Mouse (Mus musculus): ENCODE data around the gene Meis1.

The Meis1 gene

GRCm38 (mm10) chr11:19023356-19023755 is 4.6 kb upstream of the Meis1 start:
- H3K27me3 ChIP-seq (ENCODE audit: insufficient read depth, low read length) = peaks cover 74% of the 10 kb centered on the region
- no peaks in the 10 kb centered on the region for H3K36me3 ChIP-seq (ENCODE audit: insufficient read depth, low read length)
- no peaks in the 10 kb centered on the region for H3K9me3 ChIP-seq (ENCODE audit: low read length)
- no peak overlapping the region for H3K4me3 ChIP-seq (replicated peaks; ENCODE audit: low read length)
- H3K4me1 ChIP-seq (replicated peaks; ENCODE audit: low read depth, low read length) = peaks cover 43% of the 10 kb centered on the region
- TF ChIP-seq CTCF (conservative IDR thresholded peaks at IDR 0.05; ENCODE audit: low read length) (no peak), POU5F1 (IDR thresholded peaks at IDR 0.05; ENCODE audit: borderline replicate concordance, low read length) (no peak), NANOG (IDR thresholded peaks at IDR 0.05; ENCODE audit: borderline replicate concordance, low read length) (no peak)

DNA sequence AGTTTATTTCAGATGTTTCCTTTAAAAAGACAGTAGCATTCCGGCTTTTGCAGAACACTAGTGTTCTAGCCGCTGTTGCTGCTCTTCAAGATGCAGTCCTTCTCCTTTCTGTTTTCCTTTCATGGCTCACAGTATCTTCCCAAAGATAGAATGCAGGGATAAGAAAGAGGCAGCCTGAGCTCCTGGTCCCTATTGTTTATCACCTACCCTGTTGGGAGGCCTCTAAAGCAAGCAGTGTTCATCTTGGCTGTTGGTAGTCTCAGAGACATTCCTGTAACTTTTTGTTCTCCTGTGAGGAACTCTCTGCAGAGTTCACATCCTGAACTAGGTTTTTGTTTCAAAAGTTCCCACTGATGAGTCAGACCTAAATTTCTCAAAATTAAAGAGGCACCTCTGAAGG is 3.8 kb upstream of the Meis1 start:
- Histone ChIP-seq H3K4me1 (replicated peaks; ENCODE audit: low read depth, low read length) (peaks cover 45% of the 10 kb centered on the region), H3K4me3 (replicated peaks; ENCODE audit: low read length) (no peak overlapping the region), H3K27me3 (ENCODE audit: insufficient read depth, low read length) (peaks cover 75% of the 10 kb centered on the region), H3K9me3 (ENCODE audit: low read length) (no peaks in the 10 kb centered on the region), H3K36me3 (ENCODE audit: insufficient read depth, low read length) (no peaks in the 10 kb centered on the region)
- TF ChIP-seq NANOG (IDR thresholded peaks at IDR 0.05; ENCODE audit: borderline replicate concordance, low read length) (no peak), POU5F1 (IDR thresholded peaks at IDR 0.05; ENCODE audit: borderline replicate concordance, low read length) (no peak), CTCF (conservative IDR thresholded peaks at IDR 0.05; ENCODE audit: low read length) (no peak)

DNA sequence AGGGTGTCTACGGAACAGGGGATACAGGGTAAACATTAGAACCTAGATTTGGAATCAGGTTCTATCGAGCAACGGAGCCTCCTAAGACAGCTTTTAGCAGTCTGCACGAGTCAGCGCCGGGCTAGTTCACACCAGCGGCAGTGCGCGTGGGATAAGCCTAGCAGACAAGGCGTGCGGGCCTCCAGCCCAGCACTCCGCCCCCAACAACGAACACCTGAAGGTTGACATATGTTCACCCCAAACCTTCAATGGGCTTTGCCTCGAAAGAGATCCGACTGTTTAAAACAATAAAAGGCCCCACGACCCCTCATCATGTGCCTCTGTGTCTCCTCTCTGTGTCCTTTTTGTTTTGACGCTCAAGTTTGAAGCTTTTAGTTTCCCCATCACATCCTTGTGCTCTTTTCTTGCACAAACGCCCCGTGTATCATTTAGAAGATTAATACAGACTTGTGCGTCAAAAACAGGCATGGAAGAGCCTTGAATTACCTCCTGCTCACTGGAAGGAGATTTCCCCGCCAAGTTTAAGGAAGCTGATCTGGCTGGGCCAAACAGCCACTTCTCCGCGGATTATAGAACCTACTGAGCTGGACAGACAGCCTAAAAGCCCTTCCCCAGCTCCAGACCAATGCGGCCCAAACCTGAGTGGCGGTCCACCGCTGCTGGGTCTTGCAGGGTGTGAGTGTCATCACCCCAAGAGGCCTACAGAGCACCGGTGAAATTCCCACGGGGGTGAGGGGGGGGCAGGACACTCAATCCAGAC is 2.3 kb upstream of the Meis1 start:
- TF ChIP-seq POU5F1 (IDR thresholded peaks at IDR 0.05; ENCODE audit: borderline replicate concordance, low read length) (no peak), CTCF (conservative IDR thresholded peaks at IDR 0.05; ENCODE audit: low read length) (no peak), NANOG (IDR thresholded peaks at IDR 0.05; ENCODE audit: borderline replicate concordance, low read length) (no peak)
- Histone ChIP-seq H3K9me3 (ENCODE audit: low read length) (no peaks in the 10 kb centered on the region), H3K4me1 (replicated peaks; ENCODE audit: low read depth, low read length) (peaks cover 37% of the 10 kb centered on the region), H3K4me3 (replicated peaks; ENCODE audit: low read length) (peak overlapping the region; percentile 75), H3K27me3 (ENCODE audit: insufficient read depth, low read length) (peaks cover 75% of the 10 kb centered on the region), H3K36me3 (ENCODE audit: insufficient read depth, low read length) (no peaks in the 10 kb centered on the region)

GRCm38 (mm10) chr11:19020371-19020824 is 1.6 kb upstream of the Meis1 start:
- H3K36me3 ChIP-seq (ENCODE audit: insufficient read depth, low read length) = no peaks in the 10 kb centered on the region
- H3K4me3 ChIP-seq (replicated peaks; ENCODE audit: low read length) = peak overlapping the region; percentile 75
- peaks cover 75% of the 10 kb centered on the region for H3K27me3 ChIP-seq (ENCODE audit: insufficient read depth, low read length)
- H3K9me3 ChIP-seq (ENCODE audit: low read length) = no peaks in the 10 kb centered on the region
- peaks cover 41% of the 10 kb centered on the region for H3K4me1 ChIP-seq (replicated peaks; ENCODE audit: low read depth, low read length)
- TF ChIP-seq POU5F1 (IDR thresholded peaks at IDR 0.05; ENCODE audit: borderline replicate concordance, low read length) = no peak
- no peak for TF ChIP-seq CTCF (conservative IDR thresholded peaks at IDR 0.05; ENCODE audit: low read length)
- TF ChIP-seq NANOG (IDR thresholded peaks at IDR 0.05; ENCODE audit: borderline replicate concordance, low read length) = no peak

DNA sequence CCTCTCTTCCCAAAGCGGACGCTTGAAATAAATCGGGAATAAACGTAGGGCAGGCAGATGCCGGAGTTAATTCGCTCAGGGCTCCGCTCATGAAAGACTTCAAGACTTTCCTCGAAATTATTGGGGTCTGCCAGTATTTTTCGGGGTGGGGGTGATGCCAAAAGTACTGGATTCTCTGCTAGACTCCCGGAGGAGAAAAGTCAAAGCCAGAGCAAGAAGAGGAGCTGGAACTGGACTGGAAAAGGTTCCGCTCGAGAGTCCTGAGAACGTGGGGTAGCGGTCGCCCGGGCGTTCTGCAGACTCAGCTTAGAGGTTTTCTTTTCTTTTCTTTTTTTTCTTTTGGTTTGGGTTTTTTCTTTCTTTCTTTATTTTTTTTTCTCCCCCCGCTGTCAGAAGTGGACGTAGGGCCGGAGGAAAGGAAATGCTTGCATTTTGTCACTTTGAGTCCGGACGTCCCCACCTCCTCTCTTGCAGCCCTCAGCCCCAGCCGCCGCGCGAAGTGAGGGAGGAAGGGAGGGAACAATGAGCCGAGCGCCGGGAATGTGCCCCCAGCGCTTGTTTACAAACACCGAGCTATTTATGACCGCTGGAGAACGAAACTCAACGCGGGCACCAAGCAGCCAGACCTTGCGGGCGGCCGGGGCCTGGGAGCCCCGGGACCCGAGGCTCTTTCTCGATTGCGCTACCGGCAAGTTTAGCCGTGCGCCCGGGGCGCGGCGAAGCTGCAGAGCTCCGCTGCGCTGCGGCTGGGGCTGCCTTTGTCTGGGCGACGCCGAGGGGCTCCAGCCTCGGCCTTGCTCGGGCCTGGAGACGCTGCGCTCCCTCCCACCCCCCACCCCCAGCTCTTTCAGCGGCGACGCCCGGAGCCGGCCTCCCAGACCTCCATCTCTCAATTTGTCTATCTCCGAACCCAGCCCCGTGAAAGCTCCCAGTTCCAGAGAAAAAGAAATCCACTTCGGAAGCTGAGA is 703 bp upstream of the Meis1 start:
- Histone ChIP-seq H3K9me3 (ENCODE audit: low read length) (no peaks in the 10 kb centered on the region), H3K4me1 (replicated peaks; ENCODE audit: low read depth, low read length) (peaks cover 49% of the 10 kb centered on the region), H3K36me3 (ENCODE audit: insufficient read depth, low read length) (no peaks in the 10 kb centered on the region), H3K27me3 (ENCODE audit: insufficient read depth, low read length) (peaks cover 79% of the 10 kb centered on the region), H3K4me3 (replicated peaks; ENCODE audit: low read length) (peak overlapping the region; percentile 75)
- TF ChIP-seq POU5F1 (IDR thresholded peaks at IDR 0.05; ENCODE audit: borderline replicate concordance, low read length) = no peak
- TF ChIP-seq NANOG (IDR thresholded peaks at IDR 0.05; ENCODE audit: borderline replicate concordance, low read length) = no peak
- TF ChIP-seq CTCF (conservative IDR thresholded peaks at IDR 0.05; ENCODE audit: low read length) = no peak

DNA sequence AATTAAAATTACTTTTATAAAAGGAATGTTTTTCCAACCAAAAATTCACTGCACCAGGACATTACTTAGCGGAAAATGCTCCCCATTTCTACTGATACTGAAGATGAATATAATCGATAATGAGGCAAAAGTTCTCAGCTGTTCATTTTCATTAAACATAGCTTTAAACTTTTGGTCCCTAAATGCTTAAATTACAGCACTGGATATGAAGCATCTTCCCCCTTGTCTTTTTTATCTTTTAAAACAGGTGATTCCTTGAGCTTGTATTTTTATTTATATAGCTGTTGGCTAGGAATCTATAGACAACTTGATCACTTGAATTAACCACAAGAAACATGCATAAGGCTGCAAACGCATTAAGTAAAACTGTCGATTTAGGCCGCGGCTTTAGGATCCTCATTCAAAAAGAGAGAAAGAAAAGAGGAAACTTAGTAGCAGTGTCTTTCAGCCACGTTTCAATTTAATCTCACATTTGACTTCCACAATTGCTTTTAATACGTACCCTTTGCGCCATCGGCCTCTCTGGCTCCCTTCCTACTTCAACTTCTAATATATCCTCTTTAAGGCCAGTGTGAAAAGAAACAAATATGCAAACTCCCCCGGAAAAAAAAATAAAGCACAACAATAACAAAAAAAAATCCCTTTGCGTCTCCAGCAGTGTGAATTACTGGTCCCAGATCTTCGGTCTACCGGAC is 919 bp downstream of the Meis1 start:
- Histone ChIP-seq H3K4me3 (replicated peaks; ENCODE audit: low read length) (peak overlapping the region; percentile 75; the same call in 1 of the 2 replicates), H3K27me3 (ENCODE audit: insufficient read depth, low read length) (peaks cover 89% of the 10 kb centered on the region), H3K4me1 (replicated peaks; ENCODE audit: low read depth, low read length) (peaks cover 63% of the 10 kb centered on the region), H3K36me3 (ENCODE audit: insufficient read depth, low read length) (no peaks in the 10 kb centered on the region), H3K9me3 (ENCODE audit: low read length) (no peaks in the 10 kb centered on the region)
- no peak for TF ChIP-seq POU5F1 (IDR thresholded peaks at IDR 0.05; ENCODE audit: borderline replicate concordance, low read length)
- TF ChIP-seq NANOG (IDR thresholded peaks at IDR 0.05; ENCODE audit: borderline replicate concordance, low read length) = no peak
- TF ChIP-seq CTCF (conservative IDR thresholded peaks at IDR 0.05; ENCODE audit: low read length) = no peak

DNA sequence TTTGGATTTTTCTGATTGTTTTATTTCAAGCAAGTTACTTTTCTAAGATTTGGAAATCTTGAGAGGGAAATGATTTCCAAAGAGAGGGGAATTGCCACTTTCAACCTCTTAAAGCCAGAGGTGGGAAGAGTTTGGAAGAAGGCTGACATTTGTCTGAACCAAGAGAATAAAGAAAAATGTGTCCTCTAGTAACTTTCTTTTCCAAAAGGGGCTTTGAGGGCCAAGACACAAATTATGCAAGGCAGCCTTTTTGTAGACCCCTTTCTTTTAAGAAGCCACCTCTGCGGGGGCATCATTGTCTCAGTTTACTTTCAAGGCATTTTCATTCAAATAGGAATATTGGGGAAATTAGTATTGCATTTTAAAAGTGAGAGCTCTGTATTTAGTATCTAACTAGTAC is 1.5 kb downstream of the Meis1 start:
- H3K4me1 ChIP-seq (replicated peaks; ENCODE audit: low read depth, low read length) = peaks cover 64% of the 10 kb centered on the region
- peaks cover 90% of the 10 kb centered on the region for H3K27me3 ChIP-seq (ENCODE audit: insufficient read depth, low read length)
- H3K36me3 ChIP-seq (ENCODE audit: insufficient read depth, low read length) = no peaks in the 10 kb centered on the region
- no peak overlapping the region for H3K4me3 ChIP-seq (replicated peaks; ENCODE audit: low read length)
- TF ChIP-seq POU5F1 (IDR thresholded peaks at IDR 0.05; ENCODE audit: borderline replicate concordance, low read length) = no peak
- H3K9me3 ChIP-seq (ENCODE audit: low read length) = no peaks in the 10 kb centered on the region

All from E14TG2a.4 (cell line).